Mouse (Mus musculus): Measurements from ENCODE around the gene Sdf2l1. TPM values are rescaled to one million over a fixed set of nuclear protein-coding genes. Genes with fewer than 3 reads are reported as not detected.
"Not testable (repeated sequence)": the region's sequence is repeated elsewhere in the genome, so short reads cannot be mapped to it uniquely, and the experiment has no call there.

Gene Sdf2l1
- 1 to 10 TPM; 8.0 to 10.0 TPM for total RNA-seq (2021)
- long read RNA-seq, experiment 1, transcript Sdf2l1-201 (3 exons, 1,108 nt): major isoform, 7 of 9 reads
- long read RNA-seq, experiment 1, partial matches to known transcripts: 2 of 9 reads
- long read RNA-seq, experiment 1, other reads (novel, unspliced or antisense): 0 of 9 reads
- long read RNA-seq, experiment 2, transcript Sdf2l1-201 (3 exons, 1,108 nt): major isoform, 8 of 9 reads
- long read RNA-seq, experiment 2, partial matches to known transcripts: 1 of 9 reads
- long read RNA-seq, experiment 2, other reads (novel, unspliced or antisense): 0 of 9 reads

DNA sequence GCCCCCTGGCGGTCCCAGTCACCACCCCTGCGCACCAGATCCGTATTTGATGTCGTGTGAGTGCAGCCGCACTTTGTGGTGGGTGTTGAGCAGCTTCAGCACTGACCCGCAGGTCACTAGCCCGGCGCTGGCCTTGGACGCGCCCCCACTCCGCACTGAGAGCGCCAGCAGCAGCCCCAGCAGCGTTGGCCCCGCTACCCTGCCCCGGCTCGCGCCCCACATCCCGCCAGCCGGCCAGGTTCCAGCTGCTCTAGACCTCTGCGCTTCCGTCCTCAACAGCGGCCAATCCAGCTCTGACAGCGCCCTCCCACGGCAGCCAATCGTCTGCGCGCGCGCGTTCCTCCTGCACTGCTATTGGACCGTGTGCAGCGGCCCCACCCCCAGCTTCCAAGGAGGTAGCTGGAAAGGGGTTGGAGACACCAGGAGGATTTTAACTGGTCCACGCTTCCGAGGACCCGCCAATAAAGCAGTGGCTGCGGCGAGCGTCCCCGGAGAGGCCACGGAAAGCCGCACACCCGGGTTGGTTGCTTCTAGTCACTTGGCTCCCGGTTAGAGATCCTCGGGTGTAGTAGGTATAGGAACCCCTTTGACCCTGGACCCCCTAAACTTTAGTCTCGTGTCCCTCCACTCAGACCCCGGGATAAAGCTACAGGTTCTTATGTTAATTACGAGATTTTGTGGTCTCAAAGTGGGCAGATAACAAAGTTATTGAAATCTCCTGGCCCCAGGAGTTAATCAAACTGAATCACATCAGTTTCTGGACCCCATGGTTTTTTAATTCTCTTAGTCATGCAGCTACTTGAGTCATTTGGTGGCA is at the start of gene Sdf2l1:
TSS of gene Sdf2l1 (minus strand) at position 295 of the 817 bp plus-strand sequence.
- peak; percentile 95 to 96 for DNase-seq (ENCODE audit: low spot score in 2 of 2)

- DNase-seq (ENCODE audit: low spot score in 2 of 2): no peak
Measured at GRCm38 (mm10) chr16:17181382-17181781, 49.2 kb upstream of the Sdf2l1 start.

DNA sequence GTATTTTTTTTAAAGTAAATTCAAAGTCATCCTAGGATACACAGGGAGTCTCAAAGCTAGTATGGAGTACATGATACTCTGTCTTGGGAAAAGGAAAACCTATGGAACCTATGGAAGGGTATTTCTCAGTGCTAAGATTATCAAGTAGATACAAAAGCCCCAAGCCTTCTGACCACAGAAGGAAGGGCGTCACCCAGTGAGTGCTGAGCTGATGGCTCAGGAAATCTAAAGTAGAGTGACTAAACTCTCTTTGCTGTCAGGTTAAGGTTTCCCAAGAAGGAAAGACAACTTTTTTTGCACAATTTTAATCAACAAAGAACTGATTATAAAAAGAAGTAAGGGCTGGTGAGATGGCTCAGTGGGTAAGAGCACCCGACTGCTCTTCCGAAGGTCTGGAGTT is 47.5 kb upstream of the Sdf2l1 start:
- no peak for DNase-seq (ENCODE audit: low spot score in 2 of 2)

DNA sequence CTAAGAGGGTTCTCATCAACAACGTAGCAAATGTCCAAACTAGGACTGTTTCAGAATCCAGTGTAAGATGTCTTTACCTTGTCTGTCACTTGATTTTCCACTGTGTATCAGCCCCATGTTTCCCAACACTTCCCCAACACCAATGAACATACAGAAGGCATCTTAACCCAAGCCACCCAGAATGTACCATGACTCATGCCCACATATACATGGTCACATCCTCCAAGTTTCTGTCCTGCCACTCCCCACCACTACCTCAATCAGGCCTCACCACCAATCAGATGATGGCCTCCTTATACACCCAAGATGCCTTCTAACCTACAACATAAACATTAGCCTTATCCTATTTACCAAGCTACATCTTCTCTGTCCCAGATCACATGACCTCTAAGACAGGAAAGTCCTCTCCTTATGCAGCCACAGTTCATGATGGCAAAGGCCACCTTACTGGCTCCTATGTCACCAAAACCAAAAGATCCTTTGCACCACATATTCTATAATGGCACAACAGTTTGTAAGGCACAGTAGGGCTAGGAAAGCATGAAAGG is 45.5 kb upstream of the Sdf2l1 start:
- DNase-seq (ENCODE audit: low spot score in 2 of 2): no peak

GRCm38 (mm10) chr16:17175765-17176164 is 43.6 kb upstream of the Sdf2l1 start:
- DNase-seq (ENCODE audit: low spot score in 2 of 2): no peak

DNA sequence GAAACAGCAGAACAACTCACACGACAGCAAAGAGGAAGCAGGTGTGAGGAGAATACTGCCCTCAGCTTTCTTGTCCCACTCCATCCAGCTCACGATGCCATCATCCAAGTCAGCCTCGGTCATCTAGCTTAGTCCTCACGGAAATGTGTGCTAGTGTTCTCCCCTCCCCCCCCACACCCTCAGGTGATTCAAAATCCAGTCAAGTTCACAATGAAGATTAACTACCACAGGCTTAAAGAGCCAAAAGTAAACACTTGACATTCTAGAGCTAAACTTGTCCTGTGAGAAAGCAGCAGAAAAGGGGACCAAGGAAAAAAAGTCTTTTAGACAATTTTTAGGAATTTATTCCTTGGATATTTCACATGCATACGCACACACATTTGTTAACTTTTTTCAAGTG is 35.9 kb upstream of the Sdf2l1 start:
- no peak for DNase-seq (ENCODE audit: low spot score in 2 of 2)

- no peak for DNase-seq (ENCODE audit: low spot score in 2 of 2)
Measured at GRCm38 (mm10) chr16:17167179-17167578, 35.0 kb upstream of the Sdf2l1 start.

DNA sequence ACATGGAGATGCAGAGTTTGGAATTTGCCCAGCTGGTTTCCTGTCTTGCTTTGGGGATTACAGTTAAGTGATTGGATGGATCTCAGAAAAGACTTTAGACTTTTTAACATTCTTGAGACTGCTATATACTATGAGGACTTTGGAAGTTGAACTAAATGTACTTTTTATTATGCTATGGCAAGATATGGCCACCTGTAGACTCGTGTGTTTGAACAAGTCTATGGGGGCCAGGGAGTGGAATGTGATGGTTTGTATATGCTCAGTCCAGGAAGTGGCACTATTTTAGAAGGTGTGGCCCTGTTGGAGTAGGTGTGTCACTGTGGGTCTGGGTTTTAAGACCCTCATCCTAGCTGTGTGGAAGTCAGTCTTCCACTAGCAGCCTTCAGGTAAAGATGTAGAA is 33.3 kb upstream of the Sdf2l1 start:
- not testable (repeated sequence) for DNase-seq (ENCODE audit: low spot score in 2 of 2)

DNA sequence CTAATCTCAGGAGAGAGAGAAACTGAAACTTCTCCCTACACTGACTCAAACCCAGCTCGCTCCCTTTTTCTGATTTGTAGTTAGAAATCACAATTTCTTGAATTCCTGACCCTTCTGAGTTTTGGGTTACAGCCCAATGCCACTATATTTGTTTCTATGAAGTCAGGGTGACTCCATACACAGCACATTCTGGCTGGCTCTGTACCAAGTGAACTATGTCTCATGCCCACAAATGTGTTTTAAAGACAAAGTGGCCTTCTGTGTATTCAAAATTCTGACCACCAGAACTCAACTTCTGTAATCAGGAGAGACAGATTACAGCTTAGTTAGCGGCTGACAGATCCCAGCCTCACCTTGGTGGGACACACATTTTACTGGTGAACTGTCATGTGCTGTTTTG is 22.2 kb upstream of the Sdf2l1 start:
- no peak for DNase-seq (ENCODE audit: low spot score in 2 of 2)

GRCm38 (mm10) chr16:17151874-17152273 is 19.7 kb upstream of the Sdf2l1 start:
- no peak for DNase-seq (ENCODE audit: low spot score in 2 of 2)

DNA sequence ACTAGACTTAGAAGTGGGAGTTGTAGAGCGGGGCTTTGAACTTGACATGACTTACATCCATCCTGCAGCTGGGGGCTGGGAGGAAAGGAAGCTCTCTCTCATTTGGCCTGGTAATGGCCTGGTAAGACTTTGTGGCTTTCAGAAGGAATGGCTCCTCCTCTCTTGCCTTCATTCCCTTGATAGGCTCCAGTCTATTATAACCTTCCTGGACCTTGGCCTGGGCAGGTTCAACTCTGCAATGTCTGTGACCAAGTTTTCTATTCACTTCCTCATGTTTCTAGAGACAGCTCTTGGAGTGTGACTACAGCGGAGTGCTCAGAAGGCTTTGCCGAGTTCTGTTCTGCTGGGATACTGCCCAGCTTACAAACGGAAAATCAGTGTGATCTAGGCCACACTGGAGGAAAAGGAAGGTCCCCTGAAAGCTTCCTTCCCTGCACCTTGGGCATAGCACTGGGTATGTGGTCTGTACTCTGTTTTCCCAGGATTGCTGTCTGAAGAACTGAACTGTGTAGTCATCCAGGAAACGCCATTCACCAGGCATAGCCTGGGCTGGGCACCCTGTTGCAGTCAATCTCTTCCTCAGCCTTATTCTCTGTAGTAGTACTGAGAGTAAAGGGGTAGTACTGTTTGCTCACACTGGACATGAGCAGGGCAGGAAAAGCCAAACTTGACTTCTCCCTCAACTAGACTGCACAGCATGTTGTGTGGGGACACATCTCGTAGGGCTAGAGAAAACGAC is 18.5 kb upstream of the Sdf2l1 start:
- no peak for DNase-seq (ENCODE audit: low spot score in 2 of 2)

DNA sequence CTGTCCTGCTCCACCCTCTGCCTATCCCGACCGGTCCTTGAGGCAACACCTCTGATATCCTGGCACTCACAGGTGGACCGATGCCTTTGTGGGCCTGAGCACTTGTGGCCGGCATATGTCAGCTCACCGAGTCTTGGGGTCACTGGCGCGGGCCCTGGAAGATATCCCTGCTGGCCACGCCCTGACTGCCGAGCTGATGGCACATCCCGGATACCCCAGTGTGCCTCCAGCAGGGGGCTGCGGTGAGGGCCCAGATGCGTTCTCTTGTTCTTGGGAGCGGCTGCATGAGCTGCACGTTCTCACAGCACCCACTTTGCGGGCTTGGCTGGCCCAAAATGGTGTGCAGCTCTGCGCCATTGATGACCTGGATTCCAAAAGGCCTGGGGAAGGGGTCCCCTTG is 15.9 kb upstream of the Sdf2l1 start:
- DNase-seq (ENCODE audit: low spot score in 2 of 2): peak in 1 of 2 experiments; percentile 31

GRCm38 (mm10) chr16:17147391-17147929 is 15.3 kb upstream of the Sdf2l1 start:
- DNase-seq (ENCODE audit: low spot score in 2 of 2): no peak

DNA sequence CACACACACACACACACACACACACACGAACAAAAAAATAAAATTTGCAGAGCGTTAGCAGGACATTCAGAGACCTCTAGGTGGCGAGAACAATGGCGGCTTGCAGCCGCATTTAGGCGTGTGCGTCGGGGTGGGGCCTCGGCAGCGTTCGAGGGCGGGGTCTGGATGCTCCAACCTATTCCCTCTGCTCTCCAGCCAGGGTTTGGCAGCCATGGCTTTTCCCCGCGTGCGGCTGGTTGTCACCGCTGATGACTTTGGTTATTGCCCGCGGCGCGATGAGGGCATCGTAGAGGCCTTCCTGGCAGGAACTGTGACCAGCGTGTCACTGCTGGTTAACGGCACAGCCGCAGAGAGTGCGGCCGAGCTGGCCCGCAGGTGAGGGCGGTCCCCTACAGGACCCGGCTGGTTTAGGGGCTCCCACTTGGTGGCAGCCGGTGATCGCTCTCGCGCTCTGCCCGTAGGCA is 14.6 kb upstream of the Sdf2l1 start, which contains the start of gene Ccdc116:
TSS of gene Ccdc116 (minus strand) at position 458 of the 464 bp plus-strand sequence.
- peak; percentile 40 to 75 for DNase-seq (ENCODE audit: low spot score in 2 of 2)

- no peak for DNase-seq (ENCODE audit: low spot score in 2 of 2)
Measured at GRCm38 (mm10) chr16:17144339-17144738, 12.2 kb upstream of the Sdf2l1 start, which contains the start of gene Ydjc. Ydjc (plus strand) TSS chr16:17144621.

GRCm38 (mm10) chr16:17137355-17137754 is 5.2 kb upstream of the Sdf2l1 start:
- no peak for DNase-seq (ENCODE audit: low spot score in 2 of 2)

GRCm38 (mm10) chr16:17132906-17133200 is 670 bp upstream of the Sdf2l1 start:
- DNase-seq (ENCODE audit: low spot score in 2 of 2): no peak

- DNase-seq (ENCODE audit: low spot score in 2 of 2): peak in 1 of 2 experiments; percentile 28
Measured at GRCm38 (mm10) chr16:17131191-17132088, 743 bp downstream of the Sdf2l1 start.

DNA sequence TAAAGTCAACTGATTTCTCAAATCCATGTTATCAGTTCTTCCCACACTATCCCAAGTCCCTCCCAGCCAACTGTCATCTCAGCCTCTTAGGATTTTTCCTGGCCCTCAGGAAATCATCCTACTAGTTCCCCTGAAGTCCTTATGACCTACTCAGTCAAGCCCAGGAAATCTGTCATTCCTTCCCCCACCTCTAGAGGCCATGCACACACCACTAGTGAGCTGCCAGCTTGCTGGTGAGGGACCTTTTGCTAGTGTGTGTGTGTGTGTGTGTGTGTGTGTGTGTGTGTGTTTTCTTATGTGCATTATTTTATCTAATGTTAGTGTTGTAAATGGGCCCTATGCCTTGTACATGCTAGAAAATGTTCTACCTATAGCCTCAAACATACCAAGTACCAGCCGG is 4.9 kb downstream of the Sdf2l1 start:
- no peak for DNase-seq (ENCODE audit: low spot score in 2 of 2)

Measured in gastrocnemius, postnatal 4 days (tissue).